In genomic region chr16:4835191-4835590, GRCm38 (mm10) we compare ENCODE assay signal across 25 mouse cellular contexts. TPM values are rescaled to one million over a fixed set of nuclear protein-coding genes. Genes with fewer than 3 reads are reported as not detected.
DNase-seq lines count a peak whose midpoint lies in the region; ATAC-seq and TF ChIP-seq lines count a peak whose summit lies in the region.
"Had no signal": no experiment of that assay in that cellular context is flagged by ENCODE, and none has a peak within 500 bp of the region (broad histone marks: within the 10 kb centered on the region; RNA-seq: fewer than 3 reads in every experiment).

TSS of gene 4930562C15Rik (plus strand) at chr16:4835416.

- H3K27ac ChIP-seq in heart, embryonic 10.5 days = no peak within 1 kb of the TSS
- H3K27ac ChIP-seq in lung, postnatal 0 days (ENCODE audit: low read length) = 0 out of 2 replicates have a peak within 1 kb of the TSS, but pooled peaks have one; percentile 9
- H3K27ac ChIP-seq in thymus, adult 2 months (ENCODE audit: control insufficient read depth, insufficient read depth, low read length) = no peak within 1 kb of the TSS
- H3K27ac ChIP-seq: embryonic facial prominence, embryonic 12.5 days; forebrain, embryonic 12.5 days; heart, adult 2 months; hindbrain, embryonic 13.5 days; limb, embryonic 10.5 days; liver, embryonic 15.5 days; midbrain, embryonic 12.5 days had no signal

- no peak for TF ChIP-seq CTCF in lung, postnatal 0 days (IDR thresholded peaks at IDR 0.05)
- no peak for TF ChIP-seq CTCF in thymus, adult 2 months (IDR thresholded peaks at IDR 0.05; ENCODE audit: borderline replicate concordance, control insufficient read depth, extremely low read depth, insufficient read depth, low read length, poor library complexity)

- H3K27me3 ChIP-seq in heart, embryonic 10.5 days (ENCODE audit: insufficient read depth, poor library complexity, severe bottlenecking) = no peaks in the 10 kb centered on the region
- no peaks in the 10 kb centered on the region for H3K27me3 ChIP-seq in lung, postnatal 0 days (replicated peaks; ENCODE audit: insufficient read depth, low read length)
- H3K27me3 ChIP-seq in thymus, adult 2 months (ENCODE audit: control insufficient read depth, insufficient read depth, low read length) = no peaks in the 10 kb centered on the region
- H3K27me3 ChIP-seq: embryonic facial prominence, embryonic 12.5 days; forebrain, embryonic 12.5 days; hindbrain, embryonic 13.5 days; liver, embryonic 15.5 days; midbrain, embryonic 12.5 days had no signal

- peaks cover 2% of the 10 kb centered on the region; the same call in 1 of the 2 replicates for H3K4me1 ChIP-seq in heart, embryonic 10.5 days
- no peaks in the 10 kb centered on the region; the same call in 1 of the 2 replicates for H3K4me1 ChIP-seq in lung, postnatal 0 days (ENCODE audit: insufficient read depth, low read depth, low read length)
- H3K4me1 ChIP-seq in thymus, adult 2 months (replicated peaks; ENCODE audit: control insufficient read depth, insufficient read depth, low read length) = no peaks in the 10 kb centered on the region
- H3K4me1 ChIP-seq: embryonic facial prominence, embryonic 12.5 days; forebrain, embryonic 12.5 days; hindbrain, embryonic 13.5 days; limb, embryonic 10.5 days; midbrain, embryonic 12.5 days had no signal

- 80% methylated on average over 3 of the region's 3 CpGs for WGBS in heart, embryonic 10.5 days
- 66% methylated on average over 3 of the region's 3 CpGs for WGBS in lung, postnatal 0 days
- WGBS in thymus, adult 2 months = 95% methylated on average over 3 of the region's 3 CpGs

- no peaks in the 10 kb centered on the region for H3K36me3 ChIP-seq in heart, embryonic 10.5 days
- no peaks in the 10 kb centered on the region for H3K36me3 ChIP-seq in lung, postnatal 0 days (ENCODE audit: insufficient read depth, low read length)
- no peaks in the 10 kb centered on the region for H3K36me3 ChIP-seq in thymus, adult 2 months (ENCODE audit: control insufficient read depth, insufficient read depth, low read length)
- H3K36me3 ChIP-seq: embryonic facial prominence, embryonic 12.5 days; forebrain, embryonic 12.5 days; hindbrain, embryonic 13.5 days; limb, embryonic 10.5 days; liver, embryonic 15.5 days; midbrain, embryonic 12.5 days had no signal

- H3K9ac ChIP-seq in lung, postnatal 0 days (replicated peaks; ENCODE audit: low read depth) = no peak within 1 kb of the TSS
- H3K9ac ChIP-seq: embryonic facial prominence, embryonic 12.5 days; forebrain, embryonic 12.5 days; hindbrain, embryonic 13.5 days; liver, embryonic 15.5 days; midbrain, embryonic 12.5 days had no signal

- no peaks in the 10 kb centered on the region for H3K9me3 ChIP-seq in heart, embryonic 10.5 days
- no peaks in the 10 kb centered on the region for H3K9me3 ChIP-seq in lung, postnatal 0 days (ENCODE audit: low read length)
- H3K9me3 ChIP-seq: embryonic facial prominence, embryonic 12.5 days; forebrain, embryonic 12.5 days; hindbrain, embryonic 13.5 days; limb, embryonic 10.5 days; liver, embryonic 15.5 days; midbrain, embryonic 12.5 days had no signal

- no peak within 1 kb of the TSS for H3K4me3 ChIP-seq in heart, embryonic 10.5 days
- H3K4me3 ChIP-seq in lung, postnatal 0 days (ENCODE audit: low read depth, low read length) = no peak within 1 kb of the TSS
- H3K4me3 ChIP-seq in thymus, adult 2 months (ENCODE audit: control insufficient read depth, insufficient read depth, low read length) = no peak within 1 kb of the TSS
- H3K4me3 ChIP-seq: embryonic facial prominence, embryonic 12.5 days; erythroblast, embryonic 14.5 days; forebrain, embryonic 12.5 days; heart, adult 2 months; hindbrain, embryonic 13.5 days; limb, embryonic 10.5 days; liver, embryonic 15.5 days; midbrain, embryonic 12.5 days had no signal

- TF ChIP-seq EP300 in lung, postnatal 0 days (IDR thresholded peaks at IDR 0.05) = no peak

- peak; percentile 76 for DNase-seq in heart, adult 11 months
- no peak for DNase-seq in heart, embryonic 10.5 days (ENCODE audit: low spot score)
- peak; percentile 30 to 45 for DNase-seq in kidney, postnatal 36 days
- DNase-seq in kidney, postnatal 4 days = no peak
- DNase-seq in lung, postnatal 0 days (ENCODE audit: low spot score) = peak; percentile 63
- no peak for DNase-seq in thymus, adult 2 months
- DNase-seq in cerebellum, postnatal 10 days = no peak
- DNase-seq: adrenal gland, adult 8-10 months; cerebellum, adult 18-20 months; cerebellum, postnatal 25 days; gastrocnemius, postnatal 25 days; heart, adult 2 months; liver; thymus, postnatal 36 days had no signal

- no peak within 1 kb of the TSS for H3K4me2 ChIP-seq in lung, postnatal 0 days (replicated peaks; ENCODE audit: low read depth, low read length)
- H3K4me2 ChIP-seq: embryonic facial prominence, embryonic 12.5 days; forebrain, embryonic 12.5 days; hindbrain, embryonic 13.5 days; liver, embryonic 15.5 days; midbrain, embryonic 12.5 days had no signal

- ATAC-seq in lung, postnatal 0 days = peak; percentile 74
- ATAC-seq: activated CD4-positive, CD25-positive, alpha-beta regulatory T cell, adult 4 months; inflammation-experienced regulatory T-cells, adult 6 months had no signal

- no peak for TF ChIP-seq POLR2A in thymus, adult 2 months (IDR thresholded peaks at IDR 0.05; ENCODE audit: control insufficient read depth, extremely low read depth, insufficient read depth, low read length, poor library complexity)

RNA-seq across cellular contexts. Expression of gene 4930562C15Rik, which starts in this region (rescaled TPM):
- 0.44 and 0.59 TPM in 2 replicates for polyA plus RNA-seq in heart, embryonic 10.5 days (2016; fragmentation: Nextera tagmentation; extraction: Ambion mirVana)
- polyA plus RNA-seq in lung, postnatal 0 days (2015; fragmentation: Nextera tagmentation; extraction: Ambion mirVana) = 2.2 and 2.4 TPM in 2 replicates
- polyA plus RNA-seq in thymus, adult 2 months (2012; rRNA removed) = 0.13 TPM in 1 of 2 replicates, not detected in the other
- polyA plus RNA-seq: erythroblast, embryonic 14.5 days; large intestine, adult 2 months; small intestine, adult 2 months had no signal

Comparison
In these comparisons a context has a peak if more than half of its experiments do, and no peak if none do; other contexts are left out.
1. DNase-seq: peak in heart, adult 11 months (single experiment), kidney, postnatal 36 days (2 of 2) and lung, postnatal 0 days (single experiment); none in heart, embryonic 10.5 days (single experiment), kidney, postnatal 4 days (0 of 2), thymus, adult 2 months (single experiment) and cerebellum, postnatal 10 days (0 of 2).